Mouse (Mus musculus): ENCODE results near the gene Nhsl1. TPM values are rescaled to one million over a fixed set of nuclear protein-coding genes. Genes with fewer than 3 reads are reported as not detected.
A peak's percentile ranks its signal among the peaks of the same experiment; 100 is the strongest.

Gene Nhsl1
- polyA plus RNA-seq, 1 experiment = 12.1 TPM

GRCm38 (mm10) chr10:18365432-18365831, 46.6 kb downstream of the Nhsl1 start:
- TF ChIP-seq CTCF (IDR thresholded peaks at IDR 0.05; ENCODE audit: extremely low read depth, insufficient read depth, low read length) (no peak), POLR2A (IDR thresholded peaks at IDR 0.05; ENCODE audit: extremely low read depth, insufficient read depth, low read length) (no peak)
- H3K27ac ChIP-seq (ENCODE audit: insufficient read depth, low read length) = no peak overlapping the region
- H3K4me3 ChIP-seq (ENCODE audit: insufficient read depth, low read length) = no peak overlapping the region
- no peaks in the 10 kb centered on the region for H3K4me1 ChIP-seq (ENCODE audit: control insufficient read depth, insufficient read depth, low read length)

DNA sequence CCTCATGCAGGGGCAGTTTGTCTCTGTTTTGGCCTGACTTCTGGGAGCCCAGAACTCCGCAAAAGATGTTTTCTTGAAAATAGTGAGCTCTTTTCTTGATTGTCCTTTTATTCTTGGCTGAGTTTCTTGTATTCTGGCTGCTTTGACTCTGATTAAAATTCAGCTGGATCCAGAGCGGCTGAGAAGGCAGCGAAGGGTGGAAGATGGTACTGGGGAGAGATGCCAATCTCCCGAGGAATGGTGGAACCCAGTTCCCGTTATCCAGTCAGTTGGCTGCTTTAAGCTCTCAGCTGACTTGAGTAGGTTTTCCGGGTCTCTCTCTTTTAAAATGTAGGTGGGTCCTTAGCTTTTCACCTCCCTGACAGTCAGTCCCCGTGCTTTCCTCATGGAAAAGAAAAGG, 47.9 kb downstream of the Nhsl1 start:
- Histone ChIP-seq H3K27ac (ENCODE audit: insufficient read depth, low read length) (no peak overlapping the region), H3K4me1 (ENCODE audit: control insufficient read depth, insufficient read depth, low read length) (no peaks in the 10 kb centered on the region), H3K4me3 (ENCODE audit: insufficient read depth, low read length) (no peak overlapping the region)
- TF ChIP-seq POLR2A (IDR thresholded peaks at IDR 0.05; ENCODE audit: extremely low read depth, insufficient read depth, low read length) = no peak
- TF ChIP-seq CTCF (IDR thresholded peaks at IDR 0.05; ENCODE audit: extremely low read depth, insufficient read depth, low read length) = no peak

DNA sequence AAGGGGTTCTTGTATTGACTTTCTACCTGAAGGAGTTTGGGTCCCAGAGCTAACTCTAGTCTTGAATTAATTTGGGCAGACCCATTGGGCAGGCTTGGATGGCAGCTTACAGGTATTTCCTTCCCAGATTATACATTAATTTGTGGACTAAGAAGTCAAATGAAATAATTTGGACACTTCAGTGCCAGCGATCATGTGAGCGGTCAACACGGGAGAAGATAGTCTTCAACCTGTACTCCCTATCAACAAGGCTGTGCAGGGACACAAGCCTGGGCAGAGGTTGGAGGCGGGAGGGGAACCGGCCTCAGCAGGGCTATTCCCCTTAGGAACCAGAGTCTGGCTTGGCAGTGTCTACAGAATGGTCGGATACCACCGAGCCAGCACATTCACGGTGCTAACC, 49.3 kb downstream of the Nhsl1 start:
- TF ChIP-seq POLR2A (IDR thresholded peaks at IDR 0.05; ENCODE audit: extremely low read depth, insufficient read depth, low read length) = no peak
- Histone ChIP-seq H3K4me3 (ENCODE audit: insufficient read depth, low read length) (no peak overlapping the region), H3K27ac (ENCODE audit: insufficient read depth, low read length) (no peak overlapping the region), H3K4me1 (ENCODE audit: control insufficient read depth, insufficient read depth, low read length) (no peaks in the 10 kb centered on the region)

- no peak for TF ChIP-seq CTCF (IDR thresholded peaks at IDR 0.05; ENCODE audit: extremely low read depth, insufficient read depth, low read length)
- TF ChIP-seq POLR2A (IDR thresholded peaks at IDR 0.05; ENCODE audit: extremely low read depth, insufficient read depth, low read length) = no peak
- Histone ChIP-seq H3K27ac (ENCODE audit: insufficient read depth, low read length) (no peak overlapping the region), H3K4me3 (ENCODE audit: insufficient read depth, low read length) (no peak overlapping the region), H3K4me1 (ENCODE audit: control insufficient read depth, insufficient read depth, low read length) (no peaks in the 10 kb centered on the region)
Measured at GRCm38 (mm10) chr10:18370475-18371286, 51.9 kb downstream of the Nhsl1 start.

GRCm38 (mm10) chr10:18371866-18372265, 53.1 kb downstream of the Nhsl1 start:
- no peak overlapping the region for H3K27ac ChIP-seq (ENCODE audit: insufficient read depth, low read length)

GRCm38 (mm10) chr10:18375301-18375700, 56.5 kb downstream of the Nhsl1 start:
- TF ChIP-seq POLR2A (IDR thresholded peaks at IDR 0.05; ENCODE audit: extremely low read depth, insufficient read depth, low read length) (no peak), CTCF (IDR thresholded peaks at IDR 0.05; ENCODE audit: extremely low read depth, insufficient read depth, low read length) (no peak)
- Histone ChIP-seq H3K4me1 (ENCODE audit: control insufficient read depth, insufficient read depth, low read length) (no peaks in the 10 kb centered on the region), H3K4me3 (ENCODE audit: insufficient read depth, low read length) (no peak overlapping the region), H3K27ac (ENCODE audit: insufficient read depth, low read length) (no peak overlapping the region)

More at GRCm38 (mm10) chr10:18371866-18372265, 53.1 kb downstream of the Nhsl1 start:
- Histone ChIP-seq H3K4me1 (ENCODE audit: control insufficient read depth, insufficient read depth, low read length) (no peaks in the 10 kb centered on the region), H3K4me3 (ENCODE audit: insufficient read depth, low read length) (peak overlapping the region; percentile 17; the same call in 1 of the 2 replicates)
- no peak for TF ChIP-seq CTCF (IDR thresholded peaks at IDR 0.05; ENCODE audit: extremely low read depth, insufficient read depth, low read length)
- no peak for TF ChIP-seq POLR2A (IDR thresholded peaks at IDR 0.05; ENCODE audit: extremely low read depth, insufficient read depth, low read length)

- TF ChIP-seq CTCF (IDR thresholded peaks at IDR 0.05; ENCODE audit: extremely low read depth, insufficient read depth, low read length) (no peak), POLR2A (IDR thresholded peaks at IDR 0.05; ENCODE audit: extremely low read depth, insufficient read depth, low read length) (no peak)
- no peak overlapping the region for H3K4me3 ChIP-seq (ENCODE audit: insufficient read depth, low read length)
- no peak overlapping the region for H3K27ac ChIP-seq (ENCODE audit: insufficient read depth, low read length)
- H3K4me1 ChIP-seq (ENCODE audit: control insufficient read depth, insufficient read depth, low read length) = no peaks in the 10 kb centered on the region
Measured at GRCm38 (mm10) chr10:18384766-18385165, 66.0 kb downstream of the Nhsl1 start.

DNA sequence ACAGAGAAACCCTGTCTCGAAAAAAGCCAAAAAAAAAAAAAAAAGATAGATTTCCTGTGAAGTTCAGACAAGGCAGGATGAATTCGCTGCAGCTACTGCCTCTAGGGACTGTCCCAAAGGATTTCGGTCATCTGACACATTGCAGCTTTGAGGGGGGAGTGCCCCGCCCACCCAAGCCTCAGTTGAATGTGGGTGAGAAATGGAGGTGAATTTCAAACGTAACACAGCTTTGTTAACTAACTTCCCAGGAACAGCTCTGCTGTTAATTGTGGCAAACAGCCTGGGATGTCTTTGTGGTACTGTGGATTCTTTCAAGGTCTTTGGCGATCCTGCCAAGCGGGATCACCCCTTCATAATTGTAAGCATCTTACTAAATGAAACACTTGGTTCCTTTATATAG, 67.4 kb downstream of the Nhsl1 start:
- Histone ChIP-seq H3K27ac (ENCODE audit: insufficient read depth, low read length) (no peak overlapping the region), H3K4me1 (ENCODE audit: control insufficient read depth, insufficient read depth, low read length) (no peaks in the 10 kb centered on the region), H3K4me3 (ENCODE audit: insufficient read depth, low read length) (no peak overlapping the region)
- TF ChIP-seq POLR2A (IDR thresholded peaks at IDR 0.05; ENCODE audit: extremely low read depth, insufficient read depth, low read length) (no peak), CTCF (IDR thresholded peaks at IDR 0.05; ENCODE audit: extremely low read depth, insufficient read depth, low read length) (no peak)

- TF ChIP-seq POLR2A (IDR thresholded peaks at IDR 0.05; ENCODE audit: extremely low read depth, insufficient read depth, low read length) = no peak
- TF ChIP-seq CTCF (IDR thresholded peaks at IDR 0.05; ENCODE audit: extremely low read depth, insufficient read depth, low read length) = peak; percentile 68
- no peak overlapping the region for H3K27ac ChIP-seq (ENCODE audit: insufficient read depth, low read length)
- no peaks in the 10 kb centered on the region for H3K4me1 ChIP-seq (ENCODE audit: control insufficient read depth, insufficient read depth, low read length)
- no peak overlapping the region for H3K4me3 ChIP-seq (ENCODE audit: insufficient read depth, low read length)
Measured at GRCm38 (mm10) chr10:18388784-18389575, 70.2 kb downstream of the Nhsl1 start.

Data from cortical plate, adult 2 months (tissue).